Mouse (Mus musculus) ES-E14 (cell line): ENCODE results near the gene A630089N07Rik. TPM values are rescaled to one million over a fixed set of nuclear protein-coding genes. Genes with fewer than 3 reads are reported as not detected.
"Not testable (repeated sequence)": the region's sequence is repeated elsewhere in the genome, so short reads cannot be mapped to it uniquely, and the experiment has no call there.

Experiments
- DNase-seq: peaks from one replicate; pipeline ENCODE4 v3.0.0-alpha.2; 2013; ENCODE audit warnings: low read depth, low spot score
- H3K27ac ChIP-seq: 2 replicates; pipeline ENCODE4 v1.5.1; 2012; ENCODE audit warnings: low read depth, mild to moderate bottlenecking, low read length, moderate library complexity, mixed read lengths; ENCODE audit not compliant: poor library complexity, insufficient read depth, severe bottlenecking
- H3K36me3 ChIP-seq: 2 replicates; pipeline ENCODE4 v1.6.1; 2012; ENCODE audit warnings: mild to moderate bottlenecking, low read length, moderate library complexity, mixed read lengths; ENCODE audit not compliant: control insufficient read depth, poor library complexity, insufficient read depth, severe bottlenecking
- H3K4me1 ChIP-seq, 2 experiments: fragments of 150-350 bp in 1 of 2; sonication (generic) in 1 of 2; 2 replicates each; pipeline ENCODE4 v1.6.1; 2012; ENCODE audit warnings: low read length in 2 of 2, mild to moderate bottlenecking in 1 of 2, mixed read lengths in 1 of 2; ENCODE audit not compliant: control insufficient read depth in 2 of 2, insufficient read depth in 2 of 2, poor library complexity in 1 of 2
- H3K4me3 ChIP-seq, 2 experiments: fragments of 150-350 bp in 1 of 2; sonication (generic) in 1 of 2; 2 replicates each; pipeline ENCODE4 v1.5.1; 2012; ENCODE audit warnings: low read length in 2 of 2, low read depth in 1 of 2, mild to moderate bottlenecking in 1 of 2, mixed read lengths in 1 of 2; ENCODE audit not compliant: insufficient read depth in 1 of 2, poor library complexity in 1 of 2, severe bottlenecking in 1 of 2
- H3K9ac ChIP-seq: 2 replicates; pipeline ENCODE4 v1.6.1; 2012; ENCODE audit warnings: low read depth, mild to moderate bottlenecking, low read length, mixed read lengths; ENCODE audit not compliant: poor library complexity, insufficient read depth, severe bottlenecking
- H3K9me3 ChIP-seq: fragments of 150-350 bp; sonication (generic); 2 replicates; pipeline ENCODE4 v1.6.1; 2012; ENCODE audit warnings: low read depth, mild to moderate bottlenecking, low read length; ENCODE audit not compliant: control insufficient read depth, insufficient read depth
- CHD2 ChIP-seq: IDR thresholded peaks from 2 replicates; pipeline ENCODE4 v1.6.1; 2014; ENCODE audit warnings: mild to moderate bottlenecking, low read depth, low read length, inconsistent platforms
- HCFC1 ChIP-seq: IDR thresholded peaks from 2 replicates; pipeline ENCODE4 v1.6.1; 2012; ENCODE audit warnings: low read length, inconsistent platforms, borderline replicate concordance; ENCODE audit not compliant: insufficient read depth
- MAFK ChIP-seq: IDR thresholded peaks from 2 replicates; pipeline ENCODE4 v1.6.1; 2014; ENCODE audit warnings: mild to moderate bottlenecking, low read depth, low read length, inconsistent platforms; ENCODE audit not compliant: insufficient read depth
- ZC3H11A ChIP-seq: IDR thresholded peaks from 2 replicates; pipeline ENCODE4 v1.6.1; 2012; ENCODE audit warnings: low read depth, mild to moderate bottlenecking, inconsistent platforms, low read length, borderline replicate concordance
- ZNF384 ChIP-seq: IDR thresholded peaks from 2 replicates; pipeline ENCODE4 v1.6.1; 2012; ENCODE audit warnings: low read depth, low read length, inconsistent platforms
- in situ Hi-C, 2 experiments: fragments of 600-800 bp; cut with MboI; formaldehyde crosslinking; loops; one replicate each; pipeline ENCODE4 v1.15.1; 2025; ENCODE audit warnings: low sequenced_read_pairs in 2 of 2, inconsistent platforms in 1 of 2; ENCODE audit not compliant: unreplicated experiment in 2 of 2
- total RNA-seq: library from RNA; depleted of rRNA; stranded (reverse); fragments of 300-350 nt; gene quantifications from 2 replicates; pipeline ENCODE4 v1.2.3, GENCODE M21; 2012; rRNA removed

The A630089N07Rik gene
- total RNA-seq = 9.4 and 10.3 TPM in 2 replicates

- Histone ChIP-seq H3K27ac (peak within 1 kb of the TSS; percentile 52), H3K4me3 (peak within 1 kb of the TSS; percentile 66 to 82), H3K9ac (peak within 1 kb of the TSS; percentile 62)
- DNase-seq = peak; percentile 69
- in situ Hi-C loops, H3K4me1 ChIP-seq, H3K9me3 ChIP-seq, H3K36me3 ChIP-seq: not testable (repeated sequence)
- peak; percentile 71 for TF ChIP-seq CHD2
Measured at GRCm38 (mm10) chr16:98081889-98082818, at the start of gene A630089N07Rik. TSS of gene A630089N07Rik (minus strand) at chr16:98082450.

- DNase-seq = no peak
- H3K4me3 ChIP-seq = no peak overlapping the region
- no peak overlapping the region for H3K9ac ChIP-seq
- in situ Hi-C loops = no loop called here
- H3K9me3 ChIP-seq = 0 out of 2 replicates have a peak, but pooled peaks cover 2% of the 10 kb centered on the region
- TF ChIP-seq ZNF384 = no peak
- TF ChIP-seq MAFK = no peak
- no peak for TF ChIP-seq ZC3H11A
- no peak for TF ChIP-seq CHD2
- TF ChIP-seq HCFC1 = no peak
- H3K27ac ChIP-seq = no peak overlapping the region
- H3K36me3 ChIP-seq = no peaks in the 10 kb centered on the region
- H3K4me1 ChIP-seq = no peaks in the 10 kb centered on the region
Measured at GRCm38 (mm10) chr16:98107109-98107508, 24.9 kb upstream of the A630089N07Rik start.

GRCm38 (mm10) chr16:98081550-98081888 is 731 bp downstream of the A630089N07Rik start:
- H3K9me3 ChIP-seq, H3K27ac ChIP-seq, DNase-seq, in situ Hi-C loops, H3K36me3 ChIP-seq, H3K4me1 ChIP-seq: not testable (repeated sequence)
- peak overlapping the region; percentile 62 for H3K9ac ChIP-seq
- H3K4me3 ChIP-seq = peak overlapping the region; percentile 66 to 82

GRCm38 (mm10) chr16:98081140-98081539 is 1.1 kb downstream of the A630089N07Rik start:
- H3K36me3 ChIP-seq, DNase-seq, H3K9me3 ChIP-seq, in situ Hi-C loops, H3K4me1 ChIP-seq, H3K9ac ChIP-seq, H3K27ac ChIP-seq: not testable (repeated sequence)
- peak overlapping the region; percentile 66 to 82; a peak in 3 of 4 replicates for H3K4me3 ChIP-seq

GRCm38 (mm10) chr16:98079382-98079781 is 2.9 kb downstream of the A630089N07Rik start:
- DNase-seq, H3K4me1 ChIP-seq, in situ Hi-C loops, H3K27ac ChIP-seq, H3K9me3 ChIP-seq, H3K4me3 ChIP-seq, H3K36me3 ChIP-seq, H3K9ac ChIP-seq: not testable (repeated sequence)
